Mouse (Mus musculus): ENCODE measurements around the gene Syde2. TPM values are rescaled to one million over a fixed set of nuclear protein-coding genes. Genes with fewer than 3 reads are reported as not detected.

Gene Syde2
- polyA plus RNA-seq, 1 experiment = 3.0 TPM

- TF ChIP-seq POLR2A (IDR thresholded peaks at IDR 0.05; ENCODE audit: borderline replicate concordance, extremely low read depth, insufficient read depth, insufficient read length, poor library complexity, severe bottlenecking) = no peak
- DNase-seq (ENCODE audit: low read depth) = no peak
Measured at GRCm38 (mm10) chr3:145969031-145969501, 18.6 kb upstream of the Syde2 start.

- peak; percentile 65 for DNase-seq (ENCODE audit: low read depth)
- TF ChIP-seq POLR2A (IDR thresholded peaks at IDR 0.05; ENCODE audit: borderline replicate concordance, extremely low read depth, insufficient read depth, insufficient read length, poor library complexity, severe bottlenecking) (no peak), CTCF (IDR thresholded peaks at IDR 0.05; ENCODE audit: borderline replicate concordance, extremely low read depth, insufficient read depth, insufficient read length) (no peak)
Measured at GRCm38 (mm10) chr3:145971501-145971900, 16.2 kb upstream of the Syde2 start.

GRCm38 (mm10) chr3:145974986-145975385, 12.7 kb upstream of the Syde2 start:
- DNase-seq (ENCODE audit: low read depth) = no peak
- no peak for TF ChIP-seq POLR2A (IDR thresholded peaks at IDR 0.05; ENCODE audit: borderline replicate concordance, extremely low read depth, insufficient read depth, insufficient read length, poor library complexity, severe bottlenecking)
- no peak for TF ChIP-seq CTCF (IDR thresholded peaks at IDR 0.05; ENCODE audit: borderline replicate concordance, extremely low read depth, insufficient read depth, insufficient read length)

GRCm38 (mm10) chr3:145985333-145985925, 2.2 kb upstream of the Syde2 start:
- no peak for TF ChIP-seq POLR2A (IDR thresholded peaks at IDR 0.05; ENCODE audit: borderline replicate concordance, extremely low read depth, insufficient read depth, insufficient read length, poor library complexity, severe bottlenecking)
- no peak for TF ChIP-seq CTCF (IDR thresholded peaks at IDR 0.05; ENCODE audit: borderline replicate concordance, extremely low read depth, insufficient read depth, insufficient read length)
- no peak for DNase-seq (ENCODE audit: low read depth)

GRCm38 (mm10) chr3:145986317-145987001, 1.2 kb upstream of the Syde2 start:
- TF ChIP-seq CTCF (IDR thresholded peaks at IDR 0.05; ENCODE audit: borderline replicate concordance, extremely low read depth, insufficient read depth, insufficient read length) (no peak), POLR2A (IDR thresholded peaks at IDR 0.05; ENCODE audit: borderline replicate concordance, extremely low read depth, insufficient read depth, insufficient read length, poor library complexity, severe bottlenecking) (no peak)
- DNase-seq (ENCODE audit: low read depth) = peak; percentile 43

- DNase-seq (ENCODE audit: low read depth) = peak; percentile 65
- TF ChIP-seq POLR2A (IDR thresholded peaks at IDR 0.05; ENCODE audit: borderline replicate concordance, extremely low read depth, insufficient read depth, insufficient read length, poor library complexity, severe bottlenecking) (no peak), CTCF (IDR thresholded peaks at IDR 0.05; ENCODE audit: borderline replicate concordance, extremely low read depth, insufficient read depth, insufficient read length) (no peak)
Measured at GRCm38 (mm10) chr3:145987970-145988683, 457 bp downstream of the Syde2 start.

- TF ChIP-seq POLR2A (IDR thresholded peaks at IDR 0.05; ENCODE audit: borderline replicate concordance, extremely low read depth, insufficient read depth, insufficient read length, poor library complexity, severe bottlenecking) = no peak
- DNase-seq (ENCODE audit: low read depth) = peak; percentile 27
Measured at GRCm38 (mm10) chr3:145988684-145989575, 1.3 kb downstream of the Syde2 start.

GRCm38 (mm10) chr3:145989576-145990081, 2.0 kb downstream of the Syde2 start:
- peak; percentile 54 for DNase-seq (ENCODE audit: low read depth)
- no peak for TF ChIP-seq CTCF (IDR thresholded peaks at IDR 0.05; ENCODE audit: borderline replicate concordance, extremely low read depth, insufficient read depth, insufficient read length)
- TF ChIP-seq POLR2A (IDR thresholded peaks at IDR 0.05; ENCODE audit: borderline replicate concordance, extremely low read depth, insufficient read depth, insufficient read length, poor library complexity, severe bottlenecking) = no peak

- DNase-seq (ENCODE audit: low read depth) = no peak
- TF ChIP-seq CTCF (IDR thresholded peaks at IDR 0.05; ENCODE audit: borderline replicate concordance, extremely low read depth, insufficient read depth, insufficient read length) (no peak), POLR2A (IDR thresholded peaks at IDR 0.05; ENCODE audit: borderline replicate concordance, extremely low read depth, insufficient read depth, insufficient read length, poor library complexity, severe bottlenecking) (no peak)
Measured at GRCm38 (mm10) chr3:145991130-145991529, 3.5 kb downstream of the Syde2 start.

GRCm38 (mm10) chr3:145991976-145992730, 4.5 kb downstream of the Syde2 start:
- TF ChIP-seq CTCF (IDR thresholded peaks at IDR 0.05; ENCODE audit: borderline replicate concordance, extremely low read depth, insufficient read depth, insufficient read length) = no peak
- TF ChIP-seq POLR2A (IDR thresholded peaks at IDR 0.05; ENCODE audit: borderline replicate concordance, extremely low read depth, insufficient read depth, insufficient read length, poor library complexity, severe bottlenecking) = no peak
- no peak for DNase-seq (ENCODE audit: low read depth)
